Mouse (Mus musculus) heart, postnatal 0 days (tissue): Measurements from ENCODE around the gene 4931429L15Rik.

Experiments
- CTCF ChIP-seq: IDR thresholded peaks from 2 replicates; pipeline ENCODE4 v1.5.1; 2016; ENCODE audit warnings: antibody characterized with exemption, control low read depth, low read depth
- EP300 ChIP-seq: IDR thresholded peaks from 2 replicates; pipeline ENCODE4 v1.6.1; 2016; ENCODE audit warnings: antibody characterized with exemption, low read depth

DNA sequence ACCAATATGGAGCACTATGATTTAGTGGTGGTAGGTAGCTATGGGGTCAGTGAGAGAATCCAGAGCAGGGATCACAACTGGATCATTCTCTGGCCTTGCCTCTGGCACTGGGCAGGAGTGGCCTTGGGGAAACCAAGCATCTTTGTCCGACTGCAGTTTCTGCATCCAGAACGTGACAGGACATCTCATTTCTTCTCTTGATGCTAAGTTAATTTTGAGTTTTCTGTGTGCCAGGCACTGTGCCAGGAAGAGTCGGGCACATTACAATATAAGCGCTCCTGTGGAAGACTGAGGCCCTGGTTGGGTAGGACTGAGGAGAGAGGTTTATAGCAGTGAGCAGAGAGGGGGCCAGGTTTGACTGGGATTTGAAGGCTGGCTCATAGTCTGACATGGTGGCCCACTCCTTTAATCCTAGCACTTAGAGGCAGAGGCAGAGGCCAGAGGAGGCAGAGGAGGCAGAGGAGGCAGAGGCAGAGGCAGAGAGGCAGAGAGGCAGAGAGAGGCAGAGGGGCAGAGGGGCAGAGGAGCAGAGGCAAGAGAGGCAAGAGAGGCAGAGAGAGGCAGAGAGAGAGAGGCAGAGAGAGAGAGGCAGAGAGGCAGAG, 19.4 kb upstream of the 4931429L15Rik start:
- no peak for TF ChIP-seq EP300
- TF ChIP-seq CTCF = no peak
